Mouse (Mus musculus): ENCODE measurements around the gene Henmt1. TPM values are rescaled to one million over a fixed set of nuclear protein-coding genes. Genes with fewer than 3 reads are reported as not detected.

Gene Henmt1
- total and polyA plus RNA-seq, 3 experiments, result 0.22 TPM; not detected in 2

DNA sequence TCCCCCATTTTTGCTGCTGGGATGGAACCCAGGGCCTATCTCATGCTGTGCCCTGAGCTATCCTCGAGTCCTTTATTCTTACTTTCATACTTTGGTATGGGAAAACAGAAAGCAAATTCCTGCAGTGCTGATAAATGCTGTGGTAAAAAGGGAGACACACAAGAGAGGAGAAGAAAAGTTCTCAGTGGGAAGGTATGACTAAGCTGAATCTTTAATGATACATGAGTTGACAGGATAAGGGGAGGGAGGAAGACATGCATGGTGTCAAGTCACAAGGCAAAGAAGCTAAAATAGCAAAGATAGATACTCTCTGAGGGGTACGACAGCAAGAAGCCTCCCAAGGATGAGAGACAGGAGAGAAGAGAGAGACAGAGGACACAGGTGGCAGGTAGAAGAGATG lies 55.7 kb downstream of the Henmt1 start:
- Histone ChIP-seq H3K36me3 (replicated peaks) (no peaks in the 10 kb centered on the region), H3K4me3 (ENCODE audit: low read depth, low read length) (no peak overlapping the region), H3K27me3 (ENCODE audit: insufficient read depth, low read length) (no peaks in the 10 kb centered on the region), H3K9me3 (replicated peaks) (no peaks in the 10 kb centered on the region), H3K4me1 (ENCODE audit: insufficient read depth, low read depth, low read length) (no peaks in the 10 kb centered on the region)
- TF ChIP-seq POLR2AphosphoS5 (IDR thresholded peaks at IDR 0.05; ENCODE audit: insufficient replicate concordance, low read depth, low read length), result no peak
- peak; percentile 23; the same call in 1 of the 2 replicates for ATAC-seq (ENCODE audit: extremely low read depth, insufficient number of reproducible peaks, low FRiP score, poor library complexity, severe bottlenecking)
- DNase-seq (ENCODE audit: low spot score), result no peak

DNA sequence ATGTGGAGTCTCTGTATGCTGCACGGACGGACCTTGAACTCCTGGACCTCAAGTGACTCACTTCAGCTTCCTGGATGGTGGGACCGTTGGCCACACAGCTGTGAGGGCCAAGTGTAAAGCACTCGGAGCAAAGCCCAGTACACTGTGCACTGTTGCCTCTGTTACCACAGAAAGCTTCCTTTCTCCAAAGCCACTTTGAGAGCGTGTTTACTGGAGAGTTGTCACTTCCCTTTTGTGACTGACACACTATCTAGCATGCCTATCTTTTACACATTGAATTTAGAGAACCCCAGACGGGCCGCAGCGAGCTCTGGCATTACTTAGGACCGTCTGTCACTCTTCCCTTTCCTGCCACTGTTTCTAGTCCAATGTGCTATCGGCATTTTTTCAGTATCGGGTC lies 57.6 kb downstream of the Henmt1 start:
- Histone ChIP-seq H3K36me3 (replicated peaks) (no peaks in the 10 kb centered on the region), H3K27me3 (ENCODE audit: insufficient read depth, low read length) (no peaks in the 10 kb centered on the region), H3K4me3 (ENCODE audit: low read depth, low read length) (no peak overlapping the region), H3K4me1 (ENCODE audit: insufficient read depth, low read depth, low read length) (no peaks in the 10 kb centered on the region), H3K9me3 (replicated peaks) (no peaks in the 10 kb centered on the region)
- DNase-seq (ENCODE audit: low spot score) (no peak), ATAC-seq (ENCODE audit: extremely low read depth, insufficient number of reproducible peaks, low FRiP score, poor library complexity, severe bottlenecking) (no peak)
- no peak for TF ChIP-seq POLR2AphosphoS5 (IDR thresholded peaks at IDR 0.05; ENCODE audit: insufficient replicate concordance, low read depth, low read length)
- TF ChIP-seq GATA2 (IDR thresholded peaks at IDR 0.05; ENCODE audit: borderline replicate concordance, low read depth, low read length), result no peak
- no peak for TF ChIP-seq GATA1 (IDR thresholded peaks at IDR 0.05; ENCODE audit: borderline replicate concordance, low read length)
- TF ChIP-seq TAL1 (conservative IDR thresholded peaks at IDR 0.05; ENCODE audit: low read depth, low read length), result no peak

DNA sequence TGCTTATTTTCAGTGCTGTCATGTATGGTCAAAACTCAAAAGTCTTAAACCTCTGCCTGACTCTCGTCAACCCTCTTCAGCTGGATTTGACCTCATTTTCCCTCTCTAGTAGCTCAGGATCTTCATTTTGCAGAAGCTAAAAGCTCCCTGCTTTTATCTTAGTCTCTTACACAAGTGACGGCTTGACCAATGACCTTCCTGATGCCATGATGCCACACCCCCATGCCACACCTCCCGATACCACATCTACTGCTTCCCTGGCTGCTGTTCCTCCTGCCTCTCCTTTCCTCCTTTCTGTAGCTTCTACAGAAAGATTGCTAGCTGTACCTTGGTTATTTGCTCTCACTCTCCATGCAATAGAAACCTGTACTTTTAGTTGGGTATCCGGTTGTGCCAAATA lies 58.1 kb downstream of the Henmt1 start:
- Histone ChIP-seq H3K4me3 (ENCODE audit: low read depth, low read length) (no peak overlapping the region), H3K9me3 (replicated peaks) (no peaks in the 10 kb centered on the region), H3K36me3 (replicated peaks) (no peaks in the 10 kb centered on the region), H3K4me1 (ENCODE audit: insufficient read depth, low read depth, low read length) (no peaks in the 10 kb centered on the region), H3K27me3 (ENCODE audit: insufficient read depth, low read length) (no peaks in the 10 kb centered on the region)
- TF ChIP-seq GATA2 (IDR thresholded peaks at IDR 0.05; ENCODE audit: borderline replicate concordance, low read depth, low read length) (no peak), GATA1 (IDR thresholded peaks at IDR 0.05; ENCODE audit: borderline replicate concordance, low read length) (no peak), CTCF (IDR thresholded peaks at IDR 0.05; ENCODE audit: low read depth, low read length) (no peak), POLR2AphosphoS5 (IDR thresholded peaks at IDR 0.05; ENCODE audit: insufficient replicate concordance, low read depth, low read length) (no peak), TAL1 (conservative IDR thresholded peaks at IDR 0.05; ENCODE audit: low read depth, low read length) (no peak)
- ATAC-seq (ENCODE audit: extremely low read depth, insufficient number of reproducible peaks, low FRiP score, poor library complexity, severe bottlenecking) (no peak), DNase-seq (ENCODE audit: low spot score) (no peak)

DNA sequence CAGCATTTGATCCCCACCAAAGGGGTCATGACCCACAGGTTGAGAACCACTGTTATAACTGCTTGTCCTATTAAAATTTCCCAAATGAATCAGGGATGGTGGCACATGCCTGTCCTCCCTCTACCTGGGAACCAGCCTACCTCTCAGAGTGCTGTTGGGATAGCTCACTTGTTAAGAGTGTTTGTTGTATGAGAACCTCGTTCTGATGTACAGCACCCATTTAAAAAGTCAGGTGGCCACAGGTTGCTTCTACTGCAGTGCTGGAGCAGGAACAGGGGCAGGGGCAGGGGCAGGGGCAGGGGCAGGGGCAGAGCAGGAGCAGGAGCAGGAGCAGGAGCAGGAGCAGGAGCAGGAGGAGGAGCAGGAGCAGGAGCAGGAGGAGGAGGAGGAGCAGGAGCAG lies 59.5 kb downstream of the Henmt1 start:
- Histone ChIP-seq H3K4me3 (ENCODE audit: low read depth, low read length) (no peak overlapping the region), H3K9me3 (replicated peaks) (no peaks in the 10 kb centered on the region), H3K36me3 (replicated peaks) (no peaks in the 10 kb centered on the region), H3K27me3 (ENCODE audit: insufficient read depth, low read length) (peaks cover 2% of the 10 kb centered on the region; the same call in 1 of the 2 replicates), H3K4me1 (ENCODE audit: insufficient read depth, low read depth, low read length) (no peaks in the 10 kb centered on the region)
- DNase-seq (ENCODE audit: low spot score) (no peak), ATAC-seq (ENCODE audit: extremely low read depth, insufficient number of reproducible peaks, low FRiP score, poor library complexity, severe bottlenecking) (no peak)
- no peak for TF ChIP-seq TAL1 (conservative IDR thresholded peaks at IDR 0.05; ENCODE audit: low read depth, low read length)
- no peak for TF ChIP-seq GATA1 (IDR thresholded peaks at IDR 0.05; ENCODE audit: borderline replicate concordance, low read length)
- TF ChIP-seq CTCF (IDR thresholded peaks at IDR 0.05; ENCODE audit: low read depth, low read length), result no peak
- no peak for TF ChIP-seq GATA2 (IDR thresholded peaks at IDR 0.05; ENCODE audit: borderline replicate concordance, low read depth, low read length)
- no peak for TF ChIP-seq POLR2AphosphoS5 (IDR thresholded peaks at IDR 0.05; ENCODE audit: insufficient replicate concordance, low read depth, low read length)

DNA sequence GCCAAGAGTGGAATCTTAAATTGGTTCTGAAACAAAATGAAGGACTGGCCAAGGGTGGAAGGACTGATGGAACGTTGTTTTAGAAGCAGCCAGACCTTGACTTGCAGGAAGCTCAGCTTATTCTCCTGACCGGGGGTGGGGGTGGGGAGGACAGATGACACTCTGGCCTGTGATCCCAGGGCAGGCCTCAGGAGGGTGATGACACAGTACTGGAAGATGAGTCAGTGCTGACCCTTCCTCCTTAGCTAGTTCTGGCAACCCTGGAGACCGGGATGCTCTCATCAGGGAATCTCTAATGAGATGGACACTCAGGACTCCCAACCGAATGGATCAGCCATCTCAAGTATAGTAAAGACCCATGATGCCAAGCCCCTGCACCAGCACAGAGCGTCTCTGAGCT lies 66.1 kb downstream of the Henmt1 start:
- DNase-seq (ENCODE audit: low spot score), result no peak
- peaks cover 2% of the 10 kb centered on the region; the same call in 1 of the 2 replicates for H3K27me3 ChIP-seq (ENCODE audit: insufficient read depth, low read length)
- TF ChIP-seq CTCF (IDR thresholded peaks at IDR 0.05; ENCODE audit: low read depth, low read length) (no peak), GATA2 (IDR thresholded peaks at IDR 0.05; ENCODE audit: borderline replicate concordance, low read depth, low read length) (no peak), TAL1 (conservative IDR thresholded peaks at IDR 0.05; ENCODE audit: low read depth, low read length) (no peak), GATA1 (IDR thresholded peaks at IDR 0.05; ENCODE audit: borderline replicate concordance, low read length) (no peak), POLR2AphosphoS5 (IDR thresholded peaks at IDR 0.05; ENCODE audit: insufficient replicate concordance, low read depth, low read length) (no peak)
- ATAC-seq (ENCODE audit: extremely low read depth, insufficient number of reproducible peaks, low FRiP score, poor library complexity, severe bottlenecking), result no peak
- H3K4me3 ChIP-seq (ENCODE audit: low read depth, low read length), result no peak overlapping the region
- no peaks in the 10 kb centered on the region for H3K4me1 ChIP-seq (ENCODE audit: insufficient read depth, low read depth, low read length)
- no peaks in the 10 kb centered on the region for H3K9me3 ChIP-seq (replicated peaks)
- no peaks in the 10 kb centered on the region for H3K36me3 ChIP-seq (replicated peaks)

DNA sequence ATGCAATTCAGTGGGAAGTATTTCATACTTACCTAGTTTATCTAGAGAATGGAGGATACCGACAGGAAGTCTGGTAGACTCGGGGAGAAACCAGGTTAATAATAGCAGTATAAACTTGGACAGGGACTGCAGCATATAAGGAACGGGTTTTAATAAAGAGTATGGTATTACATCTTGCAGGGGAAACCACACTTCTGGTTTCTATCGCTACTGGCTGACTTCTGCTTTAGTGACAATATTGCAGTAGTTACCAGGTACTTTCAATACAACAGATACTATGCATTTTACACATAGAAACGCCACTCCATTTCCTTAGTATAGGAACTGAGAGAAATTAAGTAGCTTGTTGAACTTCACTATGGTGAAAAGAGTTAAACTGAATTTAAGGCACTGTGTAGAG lies 68.5 kb downstream of the Henmt1 start:
- TF ChIP-seq GATA2 (IDR thresholded peaks at IDR 0.05; ENCODE audit: borderline replicate concordance, low read depth, low read length) (no peak), GATA1 (IDR thresholded peaks at IDR 0.05; ENCODE audit: borderline replicate concordance, low read length) (no peak)
- H3K4me1 ChIP-seq (ENCODE audit: insufficient read depth, low read depth, low read length), result no peaks in the 10 kb centered on the region
- no peak overlapping the region for H3K4me3 ChIP-seq (ENCODE audit: low read depth, low read length)
- no peak for ATAC-seq (ENCODE audit: extremely low read depth, insufficient number of reproducible peaks, low FRiP score, poor library complexity, severe bottlenecking)
- no peaks in the 10 kb centered on the region for H3K9me3 ChIP-seq (replicated peaks)
- H3K36me3 ChIP-seq (replicated peaks), result no peaks in the 10 kb centered on the region
- H3K27me3 ChIP-seq (ENCODE audit: insufficient read depth, low read length), result peaks cover 2% of the 10 kb centered on the region; the same call in 1 of the 2 replicates
- no peak for DNase-seq (ENCODE audit: low spot score)

Other genes with a start within 250 kb of the Henmt1 start
- gene Gpsm2, start 217.6 kb upstream of the Henmt1 start, total RNA-seq (2014; fragmentation: Nextera tagmentation), result 38.2 and 47.9 TPM in 2 replicates
- 27.5 and 32.5 TPM in 2 replicates for gene Gpsm2, start 217.6 kb upstream of the Henmt1 start, total RNA-seq (2017)
- gene Gpsm2, start 217.6 kb upstream of the Henmt1 start, polyA plus RNA-seq (2012), result 5.3 and 12.1 TPM in 2 replicates
- gene Aknad1, start 200.2 kb upstream of the Henmt1 start, total RNA-seq (2014; fragmentation: Nextera tagmentation), result not detected in 2 replicates
- gene Aknad1, start 200.2 kb upstream of the Henmt1 start, total RNA-seq (2017), result 0.11 TPM in 1 of 2 replicates, not detected in the other
- not detected in 2 replicates for gene Aknad1, start 200.2 kb upstream of the Henmt1 start, polyA plus RNA-seq (2012)
- gene Stxbp3, start 99.3 kb upstream of the Henmt1 start, total RNA-seq (2014; fragmentation: Nextera tagmentation), result 35.6 and 36.7 TPM in 2 replicates
- gene Stxbp3, start 99.3 kb upstream of the Henmt1 start, total RNA-seq (2017), result 27.9 and 28.3 TPM in 2 replicates
- gene Stxbp3, start 99.3 kb upstream of the Henmt1 start, polyA plus RNA-seq (2012), result 8.6 and 9.4 TPM in 2 replicates
- not detected in 2 replicates for gene Fndc7, start 49.9 kb upstream of the Henmt1 start, total RNA-seq (2014; fragmentation: Nextera tagmentation)
- gene Fndc7, start 49.9 kb upstream of the Henmt1 start, total RNA-seq (2017), result 0.16 and 0.17 TPM in 2 replicates
- gene Fndc7, start 49.9 kb upstream of the Henmt1 start, polyA plus RNA-seq (2012), result not detected in 2 replicates
- 216 and 235 TPM in 2 replicates for gene Prpf38b, start 28.1 kb upstream of the Henmt1 start, total RNA-seq (2014; fragmentation: Nextera tagmentation)
- gene Prpf38b, start 28.1 kb upstream of the Henmt1 start, total RNA-seq (2017), result 151 and 226 TPM in 2 replicates
- 117 and 122 TPM in 2 replicates for gene Prpf38b, start 28.1 kb upstream of the Henmt1 start, polyA plus RNA-seq (2012)
- gene Gm9857, start 572 bp downstream of the Henmt1 start, total RNA-seq (2014; fragmentation: Nextera tagmentation), result not detected in 2 replicates
- gene Gm9857, start 572 bp downstream of the Henmt1 start, total RNA-seq (2017), result not detected in 2 replicates
- not detected in 2 replicates for gene Gm9857, start 572 bp downstream of the Henmt1 start, polyA plus RNA-seq (2012)
- gene Fam102b, start 87.7 kb downstream of the Henmt1 start, total RNA-seq (2014; fragmentation: Nextera tagmentation), result 0.15 TPM in 1 of 2 replicates, not detected in the other
- 0.06 and 0.11 TPM in 2 replicates for gene Fam102b, start 87.7 kb downstream of the Henmt1 start, total RNA-seq (2017)
- 0.01 TPM in 1 of 2 replicates, not detected in the other for gene Fam102b, start 87.7 kb downstream of the Henmt1 start, polyA plus RNA-seq (2012)
- gene Slc25a54, start 140.6 kb downstream of the Henmt1 start, total RNA-seq (2014; fragmentation: Nextera tagmentation), result not detected in 2 replicates
- not detected in 2 replicates for gene Slc25a54, start 140.6 kb downstream of the Henmt1 start, total RNA-seq (2017)
- gene Slc25a54, start 140.6 kb downstream of the Henmt1 start, polyA plus RNA-seq (2012), result not detected in 2 replicates
- 11.6 TPM in 1 of 2 replicates, not detected in the other for gene Slc25a24, start 183.3 kb downstream of the Henmt1 start, total RNA-seq (2014; fragmentation: Nextera tagmentation)
- gene Slc25a24, start 183.3 kb downstream of the Henmt1 start, total RNA-seq (2017), result 0.11 TPM in 1 of 2 replicates, not detected in the other
- gene Slc25a24, start 183.3 kb downstream of the Henmt1 start, polyA plus RNA-seq (2012), result not detected in 2 replicates